Mouse (Mus musculus): ENCODE data around the gene Anxa2.

GRCm38 (mm10) chr9:69453066-69453900, at the start of gene Anxa2:
- no peak for TF ChIP-seq POLR2A (IDR thresholded peaks at IDR 0.05; ENCODE audit: borderline replicate concordance, low read depth, low read length)
- no peak for TF ChIP-seq CTCF (IDR thresholded peaks at IDR 0.05; ENCODE audit: low read depth, low read length)

Data from bone marrow macrophage, adult 2 months (primary cell).